Mouse (Mus musculus) heart, embryonic 15.5 days (tissue): Measurements from ENCODE around the gene Atp5d. TPM values are rescaled to one million over a fixed set of nuclear protein-coding genes. Genes with fewer than 3 reads are reported as not detected.

Experiments used
- ATAC-seq: fragments of 200-750 bp; cut with Nextera tagmentation; replicated peaks from 2 replicates; pipeline ENCODE4 v1.8.0; 2017; ENCODE audit warnings: low read depth, moderate TSS enrichment; ENCODE audit not compliant: insufficient number of reproducible peaks, insufficient read depth, low FRiP score
- H3K27ac ChIP-seq: fragments of 300-500 bp; sonication (generic); 2 replicates; pipeline ENCODE4 v1.5.1; 2015; ENCODE audit warnings: mild to moderate bottlenecking, inconsistent platforms
- H3K27me3 ChIP-seq: fragments of 300-500 bp; sonication (generic); 2 replicates; pipeline ENCODE4 v1.6.1; 2015; ENCODE audit warnings: inconsistent platforms
- H3K36me3 ChIP-seq: fragments of 300-500 bp; sonication (generic); 2 replicates; pipeline ENCODE4 v1.6.1; 2015; ENCODE audit warnings: mild to moderate bottlenecking, inconsistent platforms
- H3K4me1 ChIP-seq: fragments of 300-500 bp; sonication (generic); replicated peaks from 2 replicates; pipeline ENCODE4 v1.6.1; 2015; ENCODE audit warnings: inconsistent platforms
- H3K4me2 ChIP-seq: fragments of 300-500 bp; sonication (generic); 2 replicates; pipeline ENCODE4 v1.6.1; 2015; ENCODE audit warnings: inconsistent platforms, mild to moderate bottlenecking, moderate library complexity
- H3K4me3 ChIP-seq: fragments of 300-500 bp; sonication (generic); 2 replicates; pipeline ENCODE4 v1.5.1; 2015; ENCODE audit warnings: mild to moderate bottlenecking, inconsistent platforms
- H3K9ac ChIP-seq: fragments of 300-500 bp; sonication (generic); 2 replicates; pipeline ENCODE4 v1.6.1; 2015; ENCODE audit warnings: mild to moderate bottlenecking, inconsistent platforms
- H3K9me3 ChIP-seq: fragments of 300-500 bp; sonication (generic); replicated peaks from 2 replicates; pipeline ENCODE4 v1.6.1; 2016; ENCODE audit warnings: inconsistent platforms
- WGBS: fragments of 180-500 bp; shearing (Covaris S2); methylation state at CpG from one replicate; pipeline ENCODE4 v1.1.7; 2015; ENCODE audit warnings: mixed read lengths; 5-methylcytosine and 5-hydroxymethylcytosine counted together
- polyA plus RNA-seq: library from polyadenylated mRNA; unstranded; fragments of >200 nt; fragmentation: Nextera tagmentation; extraction: Ambion mirVana; gene quantifications from 2 replicates; pipeline ENCODE4 v1.2.1, GENCODE M21; 2015

The Atp5d gene
- polyA plus RNA-seq, 1 experiment from 2014 or later: 962 TPM

DNA sequence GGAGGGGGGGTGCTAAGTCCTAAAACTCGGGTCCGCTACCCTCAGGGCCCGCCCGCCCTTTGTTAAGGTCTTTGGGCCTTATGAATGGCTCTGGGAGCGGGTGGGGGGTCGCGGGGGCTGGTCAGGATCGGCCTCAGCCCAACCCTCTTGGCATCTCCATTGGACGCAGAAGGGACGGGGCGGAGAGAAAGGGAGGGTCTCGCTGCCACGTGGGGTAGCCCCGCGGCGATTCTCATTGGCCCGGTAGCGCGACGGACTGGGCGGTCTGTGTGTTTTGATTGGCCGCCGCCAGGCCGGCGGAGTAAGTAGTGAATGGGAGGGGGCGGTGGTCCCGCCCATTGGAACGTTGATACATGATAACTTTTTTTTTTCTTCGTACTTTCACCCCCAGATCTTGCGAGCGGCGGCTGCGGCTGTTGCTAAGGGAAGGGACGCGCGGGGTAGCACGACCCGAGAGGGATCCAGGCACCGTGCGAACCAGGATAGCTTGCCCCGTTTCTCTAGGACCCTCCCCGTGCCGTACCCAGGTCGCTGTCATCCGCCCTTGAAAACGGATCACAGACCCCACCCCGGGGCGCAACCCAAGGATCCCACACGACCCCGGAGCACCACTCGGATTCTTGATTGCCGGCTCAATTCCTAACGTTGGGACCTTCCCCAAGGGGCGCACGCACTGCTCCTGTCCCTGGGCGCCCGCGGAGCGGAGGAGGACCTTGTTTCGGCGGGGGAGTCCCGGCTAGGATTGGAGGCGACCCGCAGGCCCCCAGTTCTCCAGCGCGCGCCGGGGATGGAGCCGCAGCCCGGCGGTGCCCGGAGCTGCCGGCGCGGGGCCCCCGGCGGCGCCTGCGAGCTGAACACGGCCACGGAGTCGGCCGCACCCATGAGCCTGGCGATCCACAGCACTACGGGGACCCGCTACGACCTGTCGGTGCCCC, 11.1 kb downstream of the Atp5d start:
- Histone ChIP-seq H3K4me1 (peaks cover 66% of the 10 kb centered on the region), H3K9ac (peak overlapping the region; percentile 86), H3K9me3 (no peaks in the 10 kb centered on the region), H3K4me2 (peak overlapping the region; percentile 80), H3K4me3 (peak overlapping the region; percentile 76), H3K27ac (peak overlapping the region; percentile 100), H3K27me3 (no peaks in the 10 kb centered on the region), H3K36me3 (peaks cover 42% of the 10 kb centered on the region)
- ATAC-seq: peak; percentile 82
- WGBS: under 1% methylated on average over 79 of the region's 88 CpGs

DNA sequence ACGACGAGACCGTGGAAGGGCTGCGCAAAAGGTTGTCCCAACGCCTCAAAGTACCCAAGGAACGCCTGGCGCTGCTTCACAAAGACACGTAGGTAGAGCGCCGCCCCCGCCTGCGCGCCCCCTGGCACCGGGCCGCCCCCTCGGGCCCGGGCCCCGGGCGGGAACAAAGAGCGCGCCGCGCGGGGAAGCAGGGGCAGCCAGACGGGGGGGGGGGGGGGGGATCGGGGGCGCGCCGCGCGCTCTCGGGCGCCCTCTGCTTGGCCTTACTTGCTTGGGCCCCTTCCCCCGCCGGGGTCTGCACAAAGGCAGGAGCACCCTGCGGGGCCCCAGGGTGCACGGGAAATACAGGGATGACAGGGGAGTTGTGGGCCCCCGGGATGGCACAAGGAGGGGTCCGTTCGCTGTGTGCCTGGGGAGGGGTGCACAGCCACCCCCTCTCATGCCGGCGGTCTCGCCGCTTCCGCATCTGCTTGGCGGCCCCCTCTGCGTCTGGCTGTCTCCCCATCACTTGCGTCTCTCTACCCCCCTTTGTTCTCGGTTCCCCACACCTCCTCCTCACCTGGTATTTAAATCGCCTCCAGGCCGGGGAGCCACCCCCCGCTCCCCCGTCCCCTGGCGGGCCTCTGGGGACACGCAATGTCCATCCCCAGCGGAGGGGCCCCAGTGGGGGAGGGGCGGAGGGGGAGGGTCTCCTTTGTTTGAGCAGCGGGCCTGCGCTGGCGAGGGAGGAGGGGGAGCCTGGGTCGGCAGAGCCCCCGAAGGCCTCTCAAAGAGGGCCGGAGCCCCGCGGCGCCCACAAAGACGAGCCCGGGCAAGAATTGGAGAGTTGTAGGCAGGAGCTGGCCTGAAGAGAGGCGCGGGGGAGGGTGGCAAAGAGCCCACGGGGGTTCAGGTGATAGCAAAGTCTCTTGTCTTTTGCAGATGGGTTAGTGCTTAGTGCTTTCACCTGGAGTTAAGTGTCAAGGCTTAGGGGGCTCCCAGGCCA, 12.1 kb downstream of the Atp5d start:
- H3K27me3 ChIP-seq: no peaks in the 10 kb centered on the region
- peak overlapping the region; percentile 80 for H3K4me2 ChIP-seq
- WGBS: under 1% methylated on average over 42 of the region's 71 CpGs
- no peaks in the 10 kb centered on the region for H3K9me3 ChIP-seq
- H3K4me3 ChIP-seq: peak overlapping the region; percentile 76
- peak overlapping the region; percentile 100 for H3K27ac ChIP-seq
- peak overlapping the region; percentile 82 for H3K9ac ChIP-seq
- no peak for ATAC-seq
- peaks cover 66% of the 10 kb centered on the region for H3K4me1 ChIP-seq
- peaks cover 42% of the 10 kb centered on the region for H3K36me3 ChIP-seq

DNA sequence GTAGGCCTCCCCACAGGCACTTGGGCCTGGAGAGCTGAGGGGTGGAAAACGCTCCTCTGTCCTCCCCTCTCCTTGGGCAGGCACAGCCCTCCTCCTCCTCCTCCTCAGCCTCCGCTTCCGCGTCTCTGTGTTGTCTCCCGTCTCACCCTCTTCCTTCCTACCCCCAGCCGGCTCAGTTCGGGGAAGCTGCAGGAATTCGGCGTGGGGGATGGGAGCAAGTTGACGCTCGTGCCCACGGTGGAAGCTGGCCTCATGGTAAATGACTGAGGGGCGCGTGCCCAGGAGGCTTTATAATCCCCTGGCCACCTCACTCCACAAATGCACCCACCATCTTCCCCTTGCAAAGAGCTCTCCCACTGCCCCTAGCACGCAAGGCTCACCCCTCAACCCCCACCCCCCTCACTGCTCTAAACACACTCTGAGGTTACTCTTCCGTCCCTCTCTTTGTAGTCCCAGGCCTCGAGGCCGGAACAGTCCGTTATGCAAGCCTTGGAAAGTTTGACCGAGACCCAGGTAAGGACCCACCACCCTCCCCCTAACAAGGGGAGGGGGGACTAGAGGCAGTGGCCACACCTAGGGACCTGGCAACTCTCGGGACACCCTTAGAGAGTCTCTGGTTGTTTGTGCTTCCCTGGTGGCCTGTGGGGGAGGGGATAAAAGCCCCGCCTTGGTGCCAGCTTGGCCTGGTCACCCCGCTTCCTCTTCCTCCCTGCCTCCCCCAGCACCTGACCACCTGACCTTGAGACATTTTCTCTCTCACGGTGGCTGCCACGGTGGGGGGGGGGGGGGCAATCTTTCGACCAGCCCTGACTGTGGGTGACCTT, 13.0 kb downstream of the Atp5d start:
- WGBS: under 1% methylated on average over 26 of the region's 26 CpGs

DNA sequence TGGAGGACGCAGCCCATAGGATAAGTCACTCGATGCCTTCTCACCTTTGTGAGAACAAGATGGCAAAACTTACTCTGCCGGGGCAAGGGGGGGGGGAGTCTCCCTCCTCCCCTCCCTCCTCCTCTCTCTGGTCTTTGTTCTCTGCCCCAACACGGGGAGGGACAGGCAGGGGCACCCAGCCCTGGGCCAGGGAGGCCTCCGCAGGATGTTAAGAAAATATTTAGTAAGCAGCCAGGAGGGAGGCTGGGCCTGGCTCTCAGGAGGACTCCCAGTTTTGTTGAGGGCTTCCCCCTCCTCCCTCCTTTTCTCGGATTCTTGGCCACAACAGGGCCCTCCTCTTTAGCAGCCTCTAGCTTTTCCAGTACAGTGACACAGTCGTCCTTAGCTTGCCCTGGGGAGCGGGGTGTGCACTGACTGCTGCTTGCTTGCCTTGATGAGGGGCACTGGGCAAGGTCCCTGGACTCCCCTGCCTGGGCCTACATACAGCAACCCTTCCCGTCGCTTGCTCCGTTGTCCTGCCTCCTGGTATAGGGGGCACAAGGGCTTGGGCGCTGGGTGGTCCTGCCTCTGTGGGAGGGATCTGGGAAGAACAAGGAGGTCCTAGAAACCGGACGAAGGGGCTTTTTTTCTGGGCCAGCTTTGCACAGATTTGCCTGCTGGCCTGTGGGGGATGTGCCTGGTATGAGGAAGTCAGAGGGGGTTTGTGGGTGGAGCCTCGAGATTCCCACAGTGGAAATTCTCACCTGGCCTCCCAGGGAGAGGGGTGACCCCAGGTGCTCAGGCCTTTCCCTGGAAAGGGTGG, 13.8 kb downstream of the Atp5d start:
- Histone ChIP-seq H3K36me3 (peaks cover 50% of the 10 kb centered on the region), H3K4me1 (peaks cover 66% of the 10 kb centered on the region), H3K27ac (peak overlapping the region; percentile 100), H3K4me2 (peak overlapping the region; percentile 80), H3K9me3 (no peaks in the 10 kb centered on the region), H3K9ac (peak overlapping the region; percentile 82), H3K4me3 (peak overlapping the region; percentile 76), H3K27me3 (no peaks in the 10 kb centered on the region)
- ATAC-seq: no peak
- WGBS: 8% methylated on average over 15 of the region's 15 CpGs

More for the DNA sequence above, 13.0 kb downstream of the Atp5d start:
- Histone ChIP-seq H3K36me3 (peaks cover 43% of the 10 kb centered on the region), H3K27me3 (no peaks in the 10 kb centered on the region), H3K4me1 (peaks cover 66% of the 10 kb centered on the region), H3K27ac (peak overlapping the region; percentile 100), H3K4me2 (peak overlapping the region; percentile 80), H3K9me3 (no peaks in the 10 kb centered on the region), H3K9ac (peak overlapping the region; percentile 82), H3K4me3 (peak overlapping the region; percentile 76)
- no peak for ATAC-seq

DNA sequence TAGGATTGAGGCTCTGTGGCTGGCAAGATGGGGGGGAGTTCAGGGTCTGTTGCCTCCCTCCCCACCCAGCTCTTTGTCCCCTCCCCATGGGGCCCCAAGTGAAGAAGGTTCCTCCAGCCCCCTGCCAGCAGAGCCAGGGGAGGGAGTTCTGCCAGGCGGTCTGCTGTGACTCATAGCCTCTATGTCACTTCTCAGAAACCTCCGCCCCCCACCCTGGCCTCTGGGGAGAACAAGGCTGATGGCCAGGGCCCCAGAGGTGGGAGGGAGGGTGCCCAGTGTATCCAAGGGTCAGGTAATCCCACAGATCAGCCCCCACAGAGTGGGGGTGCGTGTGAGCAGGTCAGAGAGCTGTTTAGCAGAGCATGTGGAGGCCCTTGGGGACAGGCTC, 14.4 kb downstream of the Atp5d start:
- 36% methylated on average over 3 of the region's 3 CpGs for WGBS
- H3K4me1 ChIP-seq: peaks cover 65% of the 10 kb centered on the region

DNA sequence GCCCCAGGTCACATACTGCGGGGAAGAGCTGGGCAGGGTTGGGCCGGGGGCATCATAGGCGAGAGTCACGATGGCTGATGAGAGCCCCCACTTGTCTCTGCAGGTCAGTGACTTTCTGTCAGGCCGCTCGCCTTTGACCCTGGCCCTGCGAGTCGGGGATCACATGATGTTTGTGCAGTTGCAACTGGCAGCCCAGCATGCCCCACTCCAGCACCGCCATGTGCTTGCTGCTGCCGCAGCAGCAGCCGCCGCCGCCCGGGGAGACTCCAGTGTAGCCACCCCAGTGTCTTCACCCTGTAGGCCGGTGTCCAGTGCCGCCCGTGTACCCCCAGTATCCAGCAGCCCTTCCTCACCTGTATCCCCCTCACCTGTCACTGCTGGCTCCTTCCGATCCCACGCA, 15.3 kb downstream of the Atp5d start:
- H3K27ac ChIP-seq: peak overlapping the region; percentile 100
- H3K4me3 ChIP-seq: no peak overlapping the region
- peaks cover 73% of the 10 kb centered on the region for H3K4me1 ChIP-seq
- no peaks in the 10 kb centered on the region for H3K9me3 ChIP-seq
- H3K27me3 ChIP-seq: no peaks in the 10 kb centered on the region
- H3K4me2 ChIP-seq: no peak overlapping the region
- no peak for ATAC-seq
- H3K36me3 ChIP-seq: peaks cover 53% of the 10 kb centered on the region
- WGBS: 82% methylated on average over 19 of the region's 19 CpGs
- H3K9ac ChIP-seq: peak overlapping the region; percentile 82; the same call in 1 of the 2 replicates

More for the DNA sequence above, 14.4 kb downstream of the Atp5d start:
- ATAC-seq: no peak
- Histone ChIP-seq H3K27me3 (no peaks in the 10 kb centered on the region), H3K4me2 (peak overlapping the region; percentile 80), H3K9ac (peak overlapping the region; percentile 82), H3K9me3 (no peaks in the 10 kb centered on the region), H3K4me3 (peak overlapping the region; percentile 76), H3K27ac (peak overlapping the region; percentile 100), H3K36me3 (peaks cover 53% of the 10 kb centered on the region)

DNA sequence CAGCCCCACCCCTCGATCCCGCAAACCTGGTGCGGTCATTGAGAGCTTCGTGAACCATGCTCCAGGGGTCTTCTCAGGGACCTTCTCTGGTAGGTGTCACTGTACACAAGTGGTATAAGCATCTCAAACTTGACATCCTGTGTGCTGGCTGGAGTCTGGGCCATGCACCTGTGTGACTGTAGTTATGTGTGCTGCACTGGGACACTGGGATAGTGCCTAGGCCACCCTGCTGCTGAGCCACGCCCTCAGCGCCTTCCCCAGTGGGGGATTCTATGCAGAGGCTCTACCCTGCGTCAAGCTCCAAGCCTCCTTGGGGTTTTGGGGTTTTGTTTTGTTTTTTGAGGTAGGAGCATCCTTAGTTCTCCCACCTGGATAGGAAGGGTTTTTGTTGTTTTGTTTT, 16.0 kb downstream of the Atp5d start:
- no peaks in the 10 kb centered on the region for H3K9me3 ChIP-seq
- peaks cover 79% of the 10 kb centered on the region for H3K4me1 ChIP-seq
- H3K27me3 ChIP-seq: no peaks in the 10 kb centered on the region
- no peak overlapping the region for H3K4me2 ChIP-seq
- H3K9ac ChIP-seq: peak overlapping the region; percentile 82; the same call in 1 of the 2 replicates
- WGBS: 89% methylated on average over 7 of the region's 7 CpGs
- 0 out of 2 replicates have a peak overlapping the region, but pooled peaks have one; percentile 18 for H3K27ac ChIP-seq
- H3K36me3 ChIP-seq: peaks cover 53% of the 10 kb centered on the region
- ATAC-seq: no peak
- H3K4me3 ChIP-seq: no peak overlapping the region

DNA sequence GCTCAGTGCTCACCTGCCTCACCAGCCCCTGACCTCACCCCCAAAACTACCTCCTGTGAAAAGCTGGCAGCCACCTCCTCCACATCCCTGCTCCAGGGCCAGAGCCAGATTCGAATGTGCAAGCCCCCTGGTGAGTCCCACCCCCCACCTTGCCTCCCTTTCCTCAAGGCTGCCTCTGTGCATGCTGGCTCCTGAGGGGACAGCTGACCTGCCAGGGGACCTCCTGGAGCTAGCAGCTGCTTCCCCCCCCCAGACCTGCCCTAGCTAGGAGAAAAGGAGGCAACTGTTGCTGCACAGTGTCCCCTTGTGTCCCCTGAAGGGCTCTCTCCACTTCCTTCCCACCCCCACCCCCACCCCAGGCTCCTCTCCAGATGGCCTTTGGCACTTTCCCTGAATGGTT, 16.8 kb downstream of the Atp5d start:
- no peak overlapping the region for H3K4me2 ChIP-seq
- H3K9ac ChIP-seq: no peak overlapping the region
- no peaks in the 10 kb centered on the region for H3K27me3 ChIP-seq
- no peaks in the 10 kb centered on the region for H3K9me3 ChIP-seq
- peaks cover 85% of the 10 kb centered on the region for H3K4me1 ChIP-seq
- H3K36me3 ChIP-seq: peaks cover 53% of the 10 kb centered on the region
- no peak for ATAC-seq
- WGBS: 59% methylated on average over 1 of the region's 1 CpGs
- H3K27ac ChIP-seq: peak overlapping the region; percentile 44
- no peak overlapping the region for H3K4me3 ChIP-seq

DNA sequence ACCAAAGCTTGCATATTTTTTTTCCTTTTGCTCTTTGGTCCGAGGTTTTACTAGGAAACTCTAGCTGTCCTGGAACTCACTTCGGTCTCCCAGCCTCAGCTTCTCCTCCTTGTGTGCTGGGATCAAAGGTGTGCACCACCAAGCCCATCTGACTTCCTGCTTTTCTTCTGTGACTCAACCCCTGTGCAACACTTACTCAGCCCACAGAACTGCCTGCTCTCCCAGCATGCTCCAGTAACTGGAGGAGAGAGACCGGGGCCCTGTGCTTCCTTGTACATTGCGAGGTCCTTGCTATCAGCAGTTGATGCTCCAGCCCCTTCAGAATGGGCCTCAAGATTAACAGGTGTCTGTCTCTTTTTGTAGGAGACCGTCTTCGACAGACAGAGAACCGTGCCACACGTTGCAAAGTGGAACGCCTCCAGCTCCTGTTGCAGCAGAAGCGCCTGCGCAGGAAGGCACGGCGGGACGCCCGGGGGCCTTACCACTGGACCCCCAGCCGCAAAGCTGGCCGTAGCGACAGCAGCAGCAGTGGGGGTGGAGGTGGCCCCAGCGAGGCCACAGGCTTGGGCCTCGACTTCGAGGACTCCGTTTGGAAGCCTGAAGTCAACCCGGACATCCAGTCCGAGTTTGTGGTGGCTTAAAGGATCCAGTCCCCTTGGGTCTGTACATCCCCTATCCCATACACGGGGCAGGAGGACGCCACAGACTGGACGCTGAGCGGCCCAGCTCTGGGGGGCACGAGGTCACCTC, 17.7 kb downstream of the Atp5d start:
- Histone ChIP-seq H3K4me3 (no peak overlapping the region), H3K9ac (no peak overlapping the region), H3K27ac (peak overlapping the region; percentile 98), H3K4me2 (peak overlapping the region; percentile 9; the same call in 1 of the 2 replicates), H3K9me3 (no peaks in the 10 kb centered on the region), H3K36me3 (peaks cover 53% of the 10 kb centered on the region), H3K4me1 (peaks cover 94% of the 10 kb centered on the region), H3K27me3 (no peaks in the 10 kb centered on the region)
- 77% methylated on average over 29 of the region's 29 CpGs for WGBS
- ATAC-seq: no peak
